Mouse (Mus musculus): ENCODE results near the gene Emilin1. TPM values are rescaled to one million over a fixed set of nuclear protein-coding genes. Genes with fewer than 3 reads are reported as not detected.
A peak's percentile ranks its signal among the peaks of the same experiment; 100 is the strongest.

Gene Emilin1
- polyA plus RNA-seq, 1 experiment from 2014 or later = 183 TPM

GRCm38 (mm10) chr5:30919831-30920614 lies 6.8 kb downstream of the Emilin1 start:
- H3K27me3 ChIP-seq (replicated peaks) = no peaks in the 10 kb centered on the region
- H3K27ac ChIP-seq = no peak overlapping the region; the same call in 1 of the 2 replicates
- H3K4me3 ChIP-seq (replicated peaks) = peak overlapping the region; percentile 43; the same call in 1 of the 2 replicates
- peak overlapping the region; percentile 36; the same call in 1 of the 2 replicates for H3K9ac ChIP-seq
- ATAC-seq = no peak
- peaks cover 43% of the 10 kb centered on the region for H3K4me1 ChIP-seq (replicated peaks)
- H3K9me3 ChIP-seq = no peaks in the 10 kb centered on the region
- H3K36me3 ChIP-seq = peaks cover 27% of the 10 kb centered on the region
- WGBS = 67% methylated on average over 11 of the region's 11 CpGs
- peak overlapping the region; percentile 75 for H3K4me2 ChIP-seq (replicated peaks)

DNA sequence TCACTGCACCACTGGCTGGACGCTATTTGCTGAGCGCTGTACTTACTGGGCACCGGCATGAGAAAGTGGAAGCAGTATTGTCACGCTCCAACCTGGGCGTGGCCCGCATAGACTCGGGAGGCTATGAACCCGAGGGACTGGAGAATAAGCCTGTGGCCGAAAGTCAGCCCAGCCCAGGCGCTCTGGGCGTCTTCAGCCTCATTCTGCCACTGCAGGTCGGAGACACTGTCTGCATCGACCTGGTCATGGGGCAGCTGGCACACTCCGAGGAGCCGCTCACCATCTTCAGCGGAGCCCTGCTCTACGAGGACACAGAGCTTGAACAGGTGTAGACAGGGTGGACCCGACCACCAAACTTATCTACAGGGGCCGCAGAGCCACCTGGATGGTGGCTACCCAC lies 7.4 kb downstream of the Emilin1 start:
- WGBS = 53% methylated on average over 19 of the region's 19 CpGs
- Histone ChIP-seq H3K36me3 (peaks cover 27% of the 10 kb centered on the region), H3K9ac (peak overlapping the region; percentile 36; the same call in 1 of the 2 replicates), H3K4me3 (replicated peaks) (peak overlapping the region; percentile 43), H3K4me1 (replicated peaks) (peaks cover 40% of the 10 kb centered on the region), H3K27me3 (replicated peaks) (no peaks in the 10 kb centered on the region), H3K4me2 (replicated peaks) (peak overlapping the region; percentile 75), H3K9me3 (no peaks in the 10 kb centered on the region), H3K27ac (no peak overlapping the region; the same call in 1 of the 2 replicates)
- ATAC-seq = peak; percentile 13

DNA sequence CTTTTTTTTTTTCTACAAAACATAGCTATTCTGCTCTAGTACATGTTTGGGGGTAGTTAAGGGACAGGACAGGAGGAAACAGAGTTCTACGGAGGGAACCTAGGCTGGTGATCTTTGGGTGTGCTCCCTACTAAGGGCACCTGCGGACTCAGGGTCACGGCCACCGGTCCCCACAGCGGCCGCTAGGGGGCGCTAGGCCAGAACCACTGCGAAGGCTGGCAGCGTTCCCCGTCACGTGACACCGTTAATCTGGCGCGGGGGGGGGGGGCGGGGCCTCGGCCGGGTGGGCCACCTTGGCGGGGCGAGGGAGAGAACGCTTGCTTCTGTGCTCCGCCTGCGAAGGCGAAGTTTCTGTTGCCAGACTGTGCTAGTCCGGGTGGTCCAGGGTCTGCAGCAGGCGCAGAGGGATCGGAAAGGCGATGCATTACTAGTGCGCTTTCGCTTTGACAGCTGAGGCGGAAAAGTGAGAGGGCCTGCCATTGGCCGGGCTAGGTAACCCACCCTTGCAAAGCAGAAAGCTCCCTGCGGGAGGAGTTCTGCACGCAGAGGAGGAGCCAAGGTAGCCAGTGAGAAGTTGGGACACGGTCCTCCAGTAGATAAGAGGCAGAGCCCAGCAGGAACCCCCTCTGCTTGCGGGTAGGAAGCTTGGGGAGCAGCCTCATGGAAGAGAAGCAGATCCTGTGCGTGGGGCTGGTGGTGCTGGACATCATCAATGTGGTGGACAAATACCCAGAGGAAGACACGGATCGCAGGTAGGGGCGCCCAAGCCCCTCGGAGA lies 8.2 kb downstream of the Emilin1 start, which contains the start of gene Khk:
Gene Khk, plus strand, starts transcription at position 176 of the 778 bp plus-strand sequence.
- peak; percentile 91 for ATAC-seq
- H3K4me1 ChIP-seq (replicated peaks) = peaks cover 37% of the 10 kb centered on the region
- peaks cover 27% of the 10 kb centered on the region for H3K36me3 ChIP-seq
- peak within 1 kb of the TSS; percentile 54 for H3K9ac ChIP-seq
- peak within 1 kb of the TSS; percentile 81 for H3K27ac ChIP-seq
- no peaks in the 10 kb centered on the region for H3K27me3 ChIP-seq (replicated peaks)
- no peaks in the 10 kb centered on the region for H3K9me3 ChIP-seq
- H3K4me2 ChIP-seq (replicated peaks) = peak within 1 kb of the TSS; percentile 75
- H3K4me3 ChIP-seq (replicated peaks) = peak within 1 kb of the TSS; percentile 43
- WGBS = under 1% methylated on average over 39 of the region's 40 CpGs

DNA sequence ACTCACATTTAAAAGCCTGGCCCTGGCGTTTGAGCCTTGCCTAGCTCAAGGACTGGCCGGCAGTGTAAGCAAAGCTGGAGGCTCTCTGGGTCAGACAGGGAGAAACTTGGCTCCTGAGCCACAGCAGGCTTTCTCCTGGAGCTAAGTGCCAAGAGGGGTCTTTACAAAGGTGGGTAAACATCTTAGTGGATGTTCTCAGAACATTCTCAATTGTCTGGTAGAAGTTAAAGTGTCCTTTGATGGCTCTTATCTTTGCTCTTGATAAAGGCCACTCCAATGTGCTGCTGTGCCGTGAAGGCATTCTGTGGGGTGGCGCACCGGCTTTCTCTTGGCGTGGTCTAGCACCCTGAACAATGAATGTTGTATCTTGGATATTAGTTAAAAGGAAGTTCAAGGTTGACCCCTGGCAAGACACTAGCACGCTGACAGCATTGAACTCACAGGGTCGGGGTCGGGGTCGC lies 9.4 kb downstream of the Emilin1 start:
- ATAC-seq = no peak
- H3K4me3 ChIP-seq (replicated peaks) = 0 out of 2 replicates have a peak overlapping the region, but pooled peaks have one; percentile 43
- H3K9me3 ChIP-seq = no peaks in the 10 kb centered on the region
- H3K9ac ChIP-seq = 0 out of 2 replicates have a peak overlapping the region, but pooled peaks have one; percentile 8
- 55% methylated on average over 10 of the region's 10 CpGs for WGBS
- peaks cover 19% of the 10 kb centered on the region for H3K36me3 ChIP-seq
- no peak overlapping the region for H3K27ac ChIP-seq
- peak overlapping the region; percentile 75 for H3K4me2 ChIP-seq (replicated peaks)
- peaks cover 30% of the 10 kb centered on the region for H3K4me1 ChIP-seq (replicated peaks)
- no peaks in the 10 kb centered on the region for H3K27me3 ChIP-seq (replicated peaks)

DNA sequence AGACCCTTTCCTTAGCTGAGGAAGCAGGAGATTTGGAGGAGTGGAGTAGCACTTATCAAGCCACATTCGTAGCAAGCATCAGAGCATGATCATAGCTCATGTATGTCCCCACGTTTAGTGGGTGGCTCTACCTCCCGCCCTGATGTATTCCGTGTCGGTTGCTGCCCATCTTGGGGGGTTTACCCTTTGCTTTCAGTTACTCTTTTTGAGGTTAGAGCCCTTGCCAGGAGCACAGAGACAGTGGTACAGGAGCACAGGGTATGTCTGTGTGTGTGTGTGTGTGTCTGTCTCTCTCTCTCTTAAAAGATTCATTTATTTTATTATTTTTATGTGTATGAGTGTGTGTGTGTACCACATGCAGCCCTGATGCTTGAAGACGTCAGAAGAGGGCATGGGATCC lies 9.9 kb downstream of the Emilin1 start:
- peaks cover 15% of the 10 kb centered on the region for H3K36me3 ChIP-seq
- no peaks in the 10 kb centered on the region for H3K27me3 ChIP-seq (replicated peaks)
- peaks cover 28% of the 10 kb centered on the region for H3K4me1 ChIP-seq (replicated peaks)
- H3K4me3 ChIP-seq (replicated peaks) = no peak overlapping the region
- 85% methylated on average over 6 of the region's 6 CpGs for WGBS
- H3K9me3 ChIP-seq = no peaks in the 10 kb centered on the region
- ATAC-seq = no peak
- 0 out of 2 replicates have a peak overlapping the region, but pooled peaks have one; percentile 8 for H3K9ac ChIP-seq
- H3K27ac ChIP-seq = no peak overlapping the region
- H3K4me2 ChIP-seq (replicated peaks) = peak overlapping the region; percentile 75

GRCm38 (mm10) chr5:30924614-30925013 lies 11.4 kb downstream of the Emilin1 start:
- WGBS = 80% methylated on average over 8 of the region's 8 CpGs
- H3K36me3 ChIP-seq = peaks cover 4% of the 10 kb centered on the region
- ATAC-seq = no peak
- peaks cover 28% of the 10 kb centered on the region for H3K4me1 ChIP-seq (replicated peaks)
- H3K9ac ChIP-seq = no peak overlapping the region
- H3K27ac ChIP-seq = no peak overlapping the region
- H3K4me2 ChIP-seq (replicated peaks) = no peak overlapping the region
- no peaks in the 10 kb centered on the region for H3K9me3 ChIP-seq
- H3K27me3 ChIP-seq (replicated peaks) = no peaks in the 10 kb centered on the region
- H3K4me3 ChIP-seq (replicated peaks) = no peak overlapping the region

- no peak overlapping the region for H3K27ac ChIP-seq
- peaks cover 4% of the 10 kb centered on the region; the same call in 1 of the 2 replicates for H3K36me3 ChIP-seq
- WGBS = 89% methylated on average over 5 of the region's 5 CpGs
- H3K4me2 ChIP-seq (replicated peaks) = no peak overlapping the region
- no peak overlapping the region for H3K4me3 ChIP-seq (replicated peaks)
- ATAC-seq = no peak
- peaks cover 24% of the 10 kb centered on the region for H3K4me1 ChIP-seq (replicated peaks)
- H3K9me3 ChIP-seq = no peaks in the 10 kb centered on the region
- no peak overlapping the region for H3K9ac ChIP-seq
- H3K27me3 ChIP-seq (replicated peaks) = no peaks in the 10 kb centered on the region
These were observed 12.0 kb downstream of the Emilin1 start for GRCm38 (mm10) chr5:30925217-30925616.

DNA sequence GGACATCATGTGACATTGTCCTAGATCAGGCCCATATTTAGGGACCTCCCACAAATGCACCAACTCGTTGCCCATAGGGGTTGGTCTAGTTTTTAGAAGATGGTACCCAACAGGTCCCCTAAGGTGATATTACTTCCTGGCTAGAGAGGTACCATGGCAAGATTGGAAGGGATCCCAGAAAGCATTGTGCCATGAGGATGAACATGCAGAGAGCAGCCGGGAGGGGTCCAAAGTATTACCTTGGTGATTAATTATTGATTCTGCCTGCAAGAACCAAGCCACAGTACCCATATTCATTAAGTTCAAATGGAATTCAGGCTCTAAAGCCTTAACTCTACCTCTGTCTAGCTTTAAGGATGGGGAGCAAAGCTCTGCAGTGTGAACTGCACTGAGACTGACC lies 12.9 kb downstream of the Emilin1 start:
- Histone ChIP-seq H3K9ac (no peak overlapping the region), H3K4me3 (replicated peaks) (no peak overlapping the region), H3K36me3 (no peaks in the 10 kb centered on the region), H3K27me3 (replicated peaks) (no peaks in the 10 kb centered on the region), H3K9me3 (no peaks in the 10 kb centered on the region), H3K27ac (no peak overlapping the region), H3K4me2 (replicated peaks) (no peak overlapping the region), H3K4me1 (replicated peaks) (peaks cover 17% of the 10 kb centered on the region)
- WGBS = 78% methylated on average over 2 of the region's 2 CpGs
- ATAC-seq = no peak

DNA sequence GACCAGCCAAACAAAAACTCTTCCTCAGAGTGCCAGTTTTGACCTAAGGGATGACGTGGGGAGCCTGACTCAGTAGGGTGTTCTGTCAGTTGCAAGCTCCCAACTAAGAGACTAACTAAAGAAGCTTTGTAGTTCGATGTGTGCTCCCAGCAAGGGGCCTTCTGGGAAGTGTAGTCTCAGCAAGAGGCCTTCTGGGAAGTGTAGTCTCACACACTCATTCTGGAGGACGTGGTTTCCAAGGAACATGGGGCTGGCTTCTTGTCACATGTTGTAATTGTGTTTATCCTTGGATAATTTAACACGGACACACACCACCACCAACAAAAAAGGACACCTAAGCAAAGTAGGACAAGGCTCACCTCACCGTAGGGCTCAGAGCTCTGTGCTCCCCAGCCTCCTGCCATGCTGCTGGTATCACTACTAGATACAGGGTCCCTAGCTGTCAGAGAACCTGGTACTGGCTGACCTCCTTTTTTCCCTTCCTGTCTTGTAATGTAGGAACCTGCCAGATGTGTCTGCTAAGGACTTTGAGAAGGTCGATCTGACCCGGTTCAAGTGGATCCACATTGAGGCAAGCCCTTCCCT lies 14.8 kb downstream of the Emilin1 start:
- no peak overlapping the region for H3K27ac ChIP-seq
- H3K4me3 ChIP-seq (replicated peaks) = no peak overlapping the region
- no peaks in the 10 kb centered on the region for H3K36me3 ChIP-seq
- ATAC-seq = peak; percentile 71
- H3K9me3 ChIP-seq = no peaks in the 10 kb centered on the region
- H3K4me2 ChIP-seq (replicated peaks) = peak overlapping the region; percentile 28; the same call in 1 of the 2 replicates
- H3K9ac ChIP-seq = no peak overlapping the region
- H3K27me3 ChIP-seq (replicated peaks) = no peaks in the 10 kb centered on the region
- WGBS = 39% methylated on average over 7 of the region's 7 CpGs
- 0 out of 2 replicates have a peak, but pooled peaks cover 3% of the 10 kb centered on the region for H3K4me1 ChIP-seq (replicated peaks)

- no peak overlapping the region for H3K9ac ChIP-seq
- no peaks in the 10 kb centered on the region for H3K27me3 ChIP-seq (replicated peaks)
- H3K4me1 ChIP-seq (replicated peaks) = 0 out of 2 replicates have a peak, but pooled peaks cover 3% of the 10 kb centered on the region
- H3K9me3 ChIP-seq = no peaks in the 10 kb centered on the region
- ATAC-seq = no peak; the same call in 1 of the 2 replicates
- no peak overlapping the region for H3K27ac ChIP-seq
- no peak overlapping the region for H3K4me2 ChIP-seq (replicated peaks)
- no peak overlapping the region for H3K4me3 ChIP-seq (replicated peaks)
- WGBS = 37% methylated on average over 4 of the region's 4 CpGs
- no peaks in the 10 kb centered on the region for H3K36me3 ChIP-seq
These were observed 16.9 kb downstream of the Emilin1 start for GRCm38 (mm10) chr5:30930121-30930520.

- Histone ChIP-seq H3K4me3 (replicated peaks) (no peak overlapping the region), H3K4me1 (replicated peaks) (0 out of 2 replicates have a peak, but pooled peaks cover 3% of the 10 kb centered on the region), H3K9ac (no peak overlapping the region), H3K9me3 (no peaks in the 10 kb centered on the region), H3K27ac (no peak overlapping the region), H3K27me3 (replicated peaks) (no peaks in the 10 kb centered on the region), H3K36me3 (no peaks in the 10 kb centered on the region), H3K4me2 (replicated peaks) (no peak overlapping the region)
- 86% methylated on average over 6 of the region's 6 CpGs for WGBS
- ATAC-seq = no peak
These were observed 17.6 kb downstream of the Emilin1 start for GRCm38 (mm10) chr5:30930846-30931245.

- ATAC-seq = no peak
- no peak overlapping the region for H3K9ac ChIP-seq
These were observed 18.2 kb downstream of the Emilin1 start for GRCm38 (mm10) chr5:30931378-30931777.

More at GRCm38 (mm10) chr5:30931378-30931777, 18.2 kb downstream of the Emilin1 start:
- Histone ChIP-seq H3K4me2 (replicated peaks) (no peak overlapping the region), H3K4me3 (replicated peaks) (no peak overlapping the region), H3K9me3 (no peaks in the 10 kb centered on the region), H3K27ac (no peak overlapping the region), H3K36me3 (no peaks in the 10 kb centered on the region), H3K4me1 (replicated peaks) (0 out of 2 replicates have a peak, but pooled peaks cover 3% of the 10 kb centered on the region), H3K27me3 (replicated peaks) (no peaks in the 10 kb centered on the region)
- 86% methylated on average over 4 of the region's 4 CpGs for WGBS
